Mouse (Mus musculus): ENCODE measurements around the gene Mucl2. TPM values are rescaled to one million over a fixed set of nuclear protein-coding genes. Genes with fewer than 3 reads are reported as not detected.
"Not testable (repeated sequence)": the region's sequence is repeated elsewhere in the genome, so short reads cannot be mapped to it uniquely, and the experiment has no call there.

Gene Mucl2
- total RNA-seq (2021): not detected

DNA sequence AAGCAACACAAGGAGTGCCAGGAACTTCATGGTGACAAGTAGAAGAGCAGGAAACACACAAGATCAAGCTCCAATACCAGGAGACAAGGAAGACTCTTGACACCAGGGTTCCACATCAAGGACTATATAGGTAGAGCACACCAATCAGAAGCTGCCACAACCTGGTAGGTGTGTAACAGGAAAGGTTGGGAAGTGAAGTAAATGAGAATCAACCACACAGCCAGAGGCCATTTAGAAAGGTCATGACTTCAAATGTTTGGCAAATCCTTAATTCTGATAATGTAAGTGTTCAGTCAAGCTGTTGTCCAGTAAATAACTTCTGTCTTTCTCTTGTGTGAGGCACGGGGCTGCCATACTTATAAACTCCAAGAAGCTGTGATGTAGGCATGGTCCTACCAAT lies at the start of gene Mucl2:
TSS of gene Mucl2 (minus strand) at position 101 of the 400 bp plus-strand sequence.
- intact Hi-C loops (cut with DNase I): loop anchor here (5.0 kb wide), 1 partner anchor 147 kb away; no protein-coding TSS in a partner anchor
- DNase-seq (ENCODE audit: low spot score in 2 of 2): no peak

- intact Hi-C loops (cut with DNase I): loop anchor here (5.0 kb wide), 1 partner anchor 136 kb away; no protein-coding TSS in a partner anchor
These were observed 13.9 kb upstream of the Mucl2 start for GRCm38 (mm10) chr15:103913061-103913460.

More at GRCm38 (mm10) chr15:103913061-103913460, 13.9 kb upstream of the Mucl2 start:
- not testable (repeated sequence) for DNase-seq (ENCODE audit: low spot score in 2 of 2)

Small RNAs within 50 kb of the gene (microRNA-seq; reads per million reads assigned to microRNA genes)
- not detected for gene Gm22852

Other genes starting within 250 kb of the Mucl2 start
- gene Mucl1, start 143.8 kb downstream of the Mucl2 start, total RNA-seq (2021): not detected

Data from left cerebral cortex, postnatal 36 days (tissue).